Mouse (Mus musculus): ENCODE results near the gene Ppp4r3b.

GRCm38 (mm10) chr11:29247725-29248124, 75.0 kb downstream of the Ppp4r3b start:
- TF ChIP-seq FLI1 (IDR thresholded peaks at IDR 0.05; ENCODE audit: low read length) (no peak), GATA1 (IDR thresholded peaks at IDR 0.05; ENCODE audit: borderline replicate concordance, low read length) (no peak)

All from megakaryocyte, embryonic 14.5 days (primary cell).